Mouse (Mus musculus) spleen, postnatal 10 days (tissue): ENCODE measurements around the gene Abtb2.

Experiments
- DNase-seq, 2 experiments: peaks; one replicate each; pipeline ENCODE4 v3.0.0; 2021 to 2022; ENCODE audit warnings: low spot score in 2 of 2

Abtb2 gene

DNA sequence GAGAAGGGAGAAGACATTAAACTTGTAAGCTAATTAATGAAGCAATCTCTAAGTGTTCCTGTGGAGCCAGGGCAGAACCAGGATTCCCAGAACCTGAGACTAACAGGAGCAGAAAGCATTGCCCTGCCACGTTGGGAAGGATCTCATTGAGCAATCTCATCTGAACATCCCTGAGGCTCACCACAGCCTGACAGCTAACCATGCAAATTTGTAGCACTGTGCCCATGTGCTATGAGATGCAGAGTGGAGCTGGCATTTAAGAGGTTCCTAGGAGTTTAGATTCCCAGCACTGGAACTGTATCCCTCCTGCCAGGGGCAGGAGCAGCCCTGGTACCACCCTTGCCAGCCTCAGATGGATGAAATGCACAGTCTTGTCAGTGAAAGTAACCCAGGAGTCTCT, 95.6 kb downstream of the Abtb2 start:
- DNase-seq, result no peak

DNA sequence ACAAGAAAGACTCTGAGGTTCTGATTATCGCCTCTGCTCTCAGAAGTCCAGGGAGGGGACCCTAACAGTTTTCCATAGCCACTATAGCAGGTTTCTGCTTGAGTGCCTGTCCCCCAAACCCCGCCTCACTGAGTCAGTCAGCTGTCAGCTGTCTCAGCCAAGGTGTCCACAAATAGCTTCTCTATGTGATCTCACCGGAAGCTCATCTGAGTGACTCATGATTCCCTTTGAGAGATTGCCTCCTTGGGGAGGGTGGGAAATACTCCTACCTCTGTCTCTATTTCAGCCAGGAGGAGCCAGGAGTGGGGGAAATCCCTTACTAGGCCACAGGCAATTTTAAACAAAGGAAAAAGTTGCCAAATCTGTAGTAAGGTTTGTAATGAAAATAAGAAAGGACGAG, 96.0 kb downstream of the Abtb2 start:
- peak in 1 of 2 experiments; percentile 36 for DNase-seq

GRCm38 (mm10) chr2:103664341-103664740, 98.2 kb downstream of the Abtb2 start:
- no peak for DNase-seq

DNA sequence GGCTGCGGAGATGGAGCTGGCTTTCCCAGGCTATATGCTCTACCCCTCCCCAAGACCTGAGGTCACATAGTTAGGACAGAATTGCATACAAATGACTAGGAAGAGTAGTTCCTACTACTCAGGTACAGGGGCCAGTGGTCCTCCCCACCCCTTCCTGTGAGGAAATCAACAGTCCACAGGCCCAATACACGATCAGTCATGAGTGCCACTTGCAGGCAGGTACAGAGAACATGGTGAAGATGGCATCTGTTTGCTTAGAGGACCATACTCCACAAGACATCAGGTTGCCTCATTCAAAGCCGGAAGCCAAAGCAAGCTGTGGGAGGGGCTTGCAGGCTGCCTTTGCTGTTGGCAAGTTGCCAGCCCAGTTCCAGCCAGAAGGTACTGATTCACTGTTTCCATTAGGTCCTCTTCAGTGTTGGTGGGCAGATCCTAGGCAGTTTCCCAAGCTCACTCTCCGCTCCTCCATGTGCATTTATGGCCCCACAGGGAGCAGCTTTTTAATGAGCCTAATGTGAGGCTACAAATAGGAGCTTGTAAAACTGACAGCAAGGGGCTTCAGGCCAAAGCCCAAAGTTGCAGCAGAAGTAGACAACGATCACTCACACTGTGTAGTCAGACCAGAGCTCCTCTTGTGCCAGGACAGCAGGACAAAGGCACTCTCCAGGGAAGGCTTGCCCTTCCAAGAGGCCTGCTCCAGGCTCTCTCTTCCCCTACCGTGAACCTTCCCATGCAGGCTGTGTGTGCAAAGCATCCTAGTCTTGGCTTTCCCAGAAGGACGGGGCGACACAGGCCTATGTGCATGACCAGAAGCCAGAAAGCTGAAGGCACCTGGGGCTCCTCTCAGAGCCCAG, 102.1 kb downstream of the Abtb2 start:
- DNase-seq, result peak in 1 of 2 experiments; percentile 58

- no peak for DNase-seq
Observed at GRCm38 (mm10) chr2:103668939-103669338, 102.8 kb downstream of the Abtb2 start.

DNA sequence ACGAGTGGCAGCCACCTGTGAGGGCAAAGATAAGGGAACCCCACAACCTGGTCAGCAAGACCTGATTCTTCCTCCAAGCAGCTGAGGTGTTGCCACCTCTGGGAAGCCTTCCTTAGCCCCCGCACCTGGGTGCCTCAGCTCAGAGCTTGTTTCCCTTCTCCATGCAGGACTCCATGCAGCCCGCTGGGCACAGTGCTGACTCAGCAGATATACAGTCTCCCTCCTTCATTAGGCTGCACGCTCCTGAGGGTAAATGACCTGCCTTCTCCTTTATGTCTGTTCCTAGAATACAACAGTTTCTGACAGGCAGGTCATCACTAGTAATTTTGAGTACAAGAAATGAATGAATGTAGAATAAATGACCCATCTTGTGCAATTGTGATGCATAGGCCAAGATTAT, 103.5 kb downstream of the Abtb2 start:
- no peak for DNase-seq

DNA sequence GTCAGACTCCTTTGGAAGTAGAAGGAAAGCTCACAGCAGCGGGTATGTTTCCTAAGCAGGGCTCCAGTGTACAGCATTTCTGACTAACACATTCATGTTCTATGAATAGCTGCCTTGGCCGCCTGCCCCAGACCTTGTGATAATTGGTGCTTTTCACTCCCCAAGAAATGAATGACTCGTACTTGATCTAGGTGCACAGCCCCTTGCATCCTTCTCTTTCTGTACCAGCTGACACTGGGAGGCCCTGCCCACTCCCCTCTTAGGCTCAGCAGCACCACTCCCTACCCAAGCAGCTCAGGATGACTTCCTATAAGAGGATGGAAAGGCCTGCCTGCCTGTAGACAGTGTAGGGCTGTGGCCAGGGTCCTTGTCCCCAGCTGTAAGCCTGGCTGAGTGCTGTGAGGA, 104.2 kb downstream of the Abtb2 start:
- no peak for DNase-seq

DNA sequence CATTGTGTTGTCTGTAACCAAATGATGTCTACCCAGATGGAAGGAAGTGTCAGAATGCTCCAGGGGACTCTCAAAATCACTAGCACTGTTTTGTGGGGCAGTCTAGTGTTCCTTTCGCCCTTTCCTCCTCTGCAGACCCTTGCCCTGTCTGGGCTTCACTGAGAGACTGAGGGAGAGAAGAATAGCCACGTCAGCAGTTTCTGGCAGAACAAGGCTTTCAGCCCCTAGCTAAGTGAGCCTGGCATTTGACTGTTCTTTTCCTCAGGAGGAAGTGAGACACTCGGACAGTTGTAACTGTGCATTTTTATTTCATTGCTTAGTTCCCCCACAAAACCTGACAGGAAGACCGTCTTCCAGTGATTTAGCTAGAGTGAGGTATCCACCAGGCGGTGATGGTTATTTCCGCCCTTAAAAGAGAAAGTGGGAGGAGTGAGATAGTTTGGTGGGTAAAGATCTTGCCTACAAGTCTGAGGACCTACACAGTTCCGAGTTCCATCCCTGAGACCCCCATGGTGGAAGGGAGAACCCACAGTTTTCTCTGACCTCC, 106.5 kb downstream of the Abtb2 start:
- no peak for DNase-seq

DNA sequence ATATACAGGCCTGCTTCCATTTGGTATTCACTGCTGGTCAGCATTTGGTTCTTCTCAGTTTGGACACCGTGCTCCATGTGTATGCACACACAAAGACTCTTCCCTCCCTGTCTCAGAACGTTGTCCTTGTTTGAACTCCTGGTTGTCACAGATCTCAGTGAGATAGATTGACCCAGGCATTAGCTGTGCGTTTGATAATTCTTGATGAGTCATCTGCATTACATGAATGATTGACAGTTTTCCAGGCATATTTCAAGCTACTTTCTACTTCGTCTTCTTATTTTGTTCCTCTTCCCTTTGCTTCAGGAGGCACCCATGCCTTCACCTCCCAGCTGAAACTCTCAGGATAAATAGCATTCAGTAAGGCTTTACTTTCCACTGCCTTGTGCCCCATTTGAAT, 107.5 kb downstream of the Abtb2 start:
- no peak for DNase-seq

DNA sequence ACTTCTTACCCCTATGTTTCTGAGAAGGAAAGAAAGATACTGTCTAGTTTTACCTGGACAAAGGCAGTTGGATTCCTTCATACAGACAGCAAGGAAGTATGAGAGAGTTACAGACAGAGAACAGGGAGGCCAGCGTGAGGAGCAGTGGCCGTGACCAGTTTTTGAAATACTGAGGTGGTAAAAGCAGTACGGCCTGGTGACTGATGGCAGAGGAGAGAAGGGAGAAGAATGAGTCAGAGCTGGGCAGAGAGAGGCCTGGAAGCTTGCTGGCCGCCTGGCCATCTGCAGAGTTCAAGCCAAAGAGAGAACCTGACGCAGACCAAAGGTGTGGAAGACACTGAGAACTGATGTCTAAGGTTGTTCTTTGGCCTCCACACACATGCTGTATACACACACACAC, 109.3 kb downstream of the Abtb2 start:
- DNase-seq, result no peak

- DNase-seq, result no peak
Observed at GRCm38 (mm10) chr2:103676808-103677207, 110.7 kb downstream of the Abtb2 start.

DNA sequence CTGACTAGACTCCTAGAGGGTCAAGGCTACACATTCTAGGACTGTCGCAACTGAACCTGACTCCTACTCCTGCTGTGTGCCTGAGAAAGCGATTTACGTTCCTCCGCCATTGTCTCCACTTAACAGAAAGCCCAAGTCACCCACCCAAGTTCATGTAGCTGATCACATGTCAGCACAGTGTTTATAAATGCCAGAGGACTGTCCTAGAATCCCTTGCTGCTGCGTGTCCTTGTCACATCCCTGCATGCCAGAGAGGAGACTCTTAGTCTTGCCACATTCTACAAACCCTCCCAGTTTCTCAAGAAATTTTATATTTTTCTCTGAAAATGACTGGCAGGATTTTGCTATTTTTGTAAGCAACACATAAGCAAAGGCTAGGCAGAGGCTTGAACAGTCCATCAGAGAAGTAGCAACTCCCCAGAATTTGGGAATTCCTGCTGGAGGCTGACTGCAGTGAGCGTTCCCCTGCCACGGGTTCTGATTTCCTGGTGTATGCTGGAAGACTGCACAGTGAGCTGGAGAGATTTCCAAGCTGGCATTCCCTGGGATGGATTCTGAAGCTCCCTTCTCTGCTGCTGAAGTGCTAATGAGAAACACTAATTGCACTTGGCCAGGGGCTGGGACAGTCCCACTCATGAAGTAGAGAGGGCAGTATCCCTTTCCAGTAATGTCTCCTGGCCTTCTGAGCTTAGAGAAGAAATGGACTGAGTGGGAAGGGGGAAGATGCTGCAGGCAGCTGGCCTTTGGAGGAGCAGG, 111.7 kb downstream of the Abtb2 start:
- DNase-seq, result no peak

DNA sequence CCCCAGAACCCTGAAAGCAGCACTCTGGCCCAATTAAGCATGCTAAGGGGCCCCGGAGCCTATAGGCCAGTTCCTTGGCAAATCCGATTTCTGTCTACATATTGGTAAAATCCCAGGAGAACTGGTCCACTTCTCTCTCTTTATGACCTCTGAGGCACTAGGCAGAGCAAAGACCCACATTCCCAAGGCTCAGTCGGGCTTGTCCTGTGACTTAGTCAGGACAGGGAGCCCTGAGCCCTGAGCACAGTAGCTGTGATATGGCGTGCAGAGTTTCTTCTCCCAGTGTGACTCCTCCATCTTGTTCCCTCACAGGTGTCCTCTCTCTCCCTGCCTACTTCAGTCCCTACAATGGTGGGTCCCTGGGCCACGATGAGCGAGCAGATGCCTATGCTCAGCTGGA, 112.3 kb downstream of the Abtb2 start:
- DNase-seq, result no peak

GRCm38 (mm10) chr2:103680364-103681110, 114.4 kb downstream of the Abtb2 start:
- no peak for DNase-seq

- no peak for DNase-seq
Observed at GRCm38 (mm10) chr2:103681149-103681548, 115.0 kb downstream of the Abtb2 start.

- DNase-seq, result peak; percentile 21 to 64
Observed at GRCm38 (mm10) chr2:103682261-103682722, 116.2 kb downstream of the Abtb2 start.

DNA sequence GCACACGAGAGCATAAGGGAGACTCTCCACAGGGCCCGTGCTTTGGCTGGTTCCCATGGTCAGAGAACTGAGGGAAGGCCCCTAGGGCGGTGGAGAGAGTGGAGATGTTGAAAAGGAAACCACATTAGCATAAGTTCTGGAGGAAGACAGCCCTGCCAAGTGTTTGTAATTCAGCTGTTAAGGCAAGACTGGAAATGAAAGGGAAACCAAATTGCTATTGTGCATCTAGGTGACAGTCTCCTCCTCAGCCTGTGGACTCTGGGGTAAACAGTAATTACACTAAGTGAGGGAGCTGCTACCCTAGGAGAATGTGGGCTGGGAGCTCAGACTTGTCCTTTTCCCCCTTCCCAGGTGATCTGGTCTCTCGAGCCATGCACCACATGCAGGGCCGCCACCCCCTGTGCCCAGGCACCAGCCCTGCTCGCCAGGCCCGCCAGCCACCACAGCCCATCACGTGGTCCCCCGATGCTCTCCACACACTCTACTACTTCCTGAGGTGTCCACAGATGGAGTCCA, 116.9 kb downstream of the Abtb2 start:
- DNase-seq, result peak in 1 of 2 experiments; percentile 36

GRCm38 (mm10) chr2:103684431-103684830, 118.3 kb downstream of the Abtb2 start:
- no peak for DNase-seq

DNA sequence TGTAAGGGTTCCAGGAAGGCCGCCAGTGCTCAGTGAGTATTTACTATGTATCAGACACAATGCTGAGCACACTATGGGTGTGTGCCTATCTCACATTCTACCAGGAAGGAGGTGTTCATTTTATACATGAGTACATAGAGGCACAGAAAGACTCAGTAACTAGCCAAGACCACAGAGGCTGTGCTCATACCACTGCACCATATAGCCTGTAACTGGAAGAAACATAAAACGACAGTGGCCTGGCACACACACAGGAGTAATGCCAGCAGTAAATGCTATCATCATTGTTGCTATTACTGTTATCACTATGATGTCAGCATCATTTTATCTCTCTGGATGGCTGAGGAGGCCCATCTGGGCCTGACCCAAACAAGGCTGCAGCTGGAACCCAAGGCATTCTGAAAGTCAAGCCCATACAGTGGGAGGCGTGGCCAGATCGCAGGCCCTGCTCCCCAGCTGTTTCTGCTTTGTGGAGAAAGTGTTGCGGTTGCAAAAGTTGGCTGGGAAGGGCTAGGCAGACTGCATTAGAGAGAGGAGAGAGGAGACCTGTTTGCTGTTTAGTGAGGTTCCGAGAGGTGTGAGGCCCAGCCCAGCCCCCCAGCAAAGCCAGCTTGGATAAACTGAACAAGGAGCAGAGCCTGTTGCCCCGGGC, 118.9 kb downstream of the Abtb2 start:
- DNase-seq, result peak in 1 of 2 experiments; percentile 34

DNA sequence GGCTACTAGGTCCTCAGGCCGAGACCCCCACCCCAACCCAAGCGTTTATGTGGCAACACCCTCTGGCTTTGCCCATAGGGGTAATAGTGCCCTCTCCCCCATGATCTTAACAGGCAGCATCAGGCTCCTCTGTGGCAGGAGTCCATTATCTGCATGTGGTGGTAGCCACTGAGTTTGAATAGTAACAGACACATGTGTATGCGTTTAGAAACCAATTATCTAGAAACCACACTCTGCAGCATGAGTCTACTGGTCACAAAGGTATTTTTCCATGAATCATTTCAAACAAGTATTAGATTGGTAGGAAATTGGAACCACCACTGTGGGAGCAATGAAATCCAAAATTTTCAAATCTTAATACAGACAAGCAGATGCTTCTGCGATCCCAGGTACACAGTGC, 119.5 kb downstream of the Abtb2 start:
- DNase-seq, result no peak

DNA sequence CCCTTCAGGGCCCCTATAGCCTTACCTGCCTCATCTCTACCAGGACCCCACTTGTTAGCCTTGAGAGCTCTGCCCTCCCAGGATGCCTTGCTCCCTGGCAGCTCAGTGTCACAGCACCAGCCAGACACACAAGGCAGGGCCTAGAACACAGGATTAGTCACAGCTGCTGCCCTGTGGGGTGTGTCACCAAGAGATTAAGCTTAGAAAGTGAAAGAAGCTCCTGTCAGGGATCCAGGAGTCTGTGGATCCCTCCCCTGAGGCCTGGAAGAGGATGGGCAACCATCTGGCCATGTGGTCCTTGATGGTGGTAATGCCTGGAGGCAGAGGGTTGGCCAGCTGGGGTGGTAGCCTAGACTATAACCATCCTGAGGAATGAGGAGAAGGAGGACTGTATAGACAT, 121.0 kb downstream of the Abtb2 start:
- no peak for DNase-seq
